ENCODE assay signal across 12 mouse cellular contexts in the genomic region with DNA sequence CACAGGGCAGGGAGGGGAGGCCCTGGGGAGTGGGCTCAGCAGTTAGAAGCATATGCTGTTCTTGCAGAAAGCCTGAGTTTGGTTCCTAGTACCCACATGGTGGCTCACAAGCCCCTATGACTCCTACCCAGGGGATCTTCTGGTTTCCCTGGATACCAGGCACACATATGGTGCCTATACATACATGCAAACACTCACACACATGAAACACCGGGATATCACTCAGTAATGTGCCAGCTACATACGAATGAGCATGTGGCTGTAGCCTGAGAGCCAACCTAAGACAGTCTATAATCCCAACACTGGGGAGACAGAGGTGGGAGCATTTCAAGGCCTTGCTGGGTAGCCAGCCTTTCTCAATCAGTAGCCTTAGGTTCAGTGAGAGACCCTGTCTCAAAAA. TPM values are rescaled to one million over a fixed set of nuclear protein-coding genes. Genes with fewer than 3 reads are reported as not detected.
DNase-seq lines count a peak whose midpoint lies in the region; ATAC-seq and TF ChIP-seq lines count a peak whose summit lies in the region.
"Had no signal": no experiment of that assay in that cellular context is flagged by ENCODE, and none has a peak within 500 bp of the region (broad histone marks: within the 10 kb centered on the region; RNA-seq: fewer than 3 reads in every experiment).

No protein-coding gene starts in this region.

- peak overlapping the region; percentile 39; the same call in 1 of the 2 replicates for H3K27ac ChIP-seq in midbrain, embryonic 12.5 days (replicated peaks)
- no peak overlapping the region for H3K27ac ChIP-seq in midbrain, embryonic 11.5 days (ENCODE audit: low read depth, low read length)
- peak overlapping the region; percentile 66; the same call in 1 of the 2 replicates for H3K27ac ChIP-seq in forebrain, embryonic 14.5 days (ENCODE audit: low read depth, low read length)
- peak overlapping the region; percentile 82; the same call in 1 of the 2 replicates for H3K27ac ChIP-seq in hindbrain, postnatal 0 days
- H3K27ac ChIP-seq in neural tube, embryonic 12.5 days, result 0 out of 2 replicates have a peak overlapping the region, but pooled peaks have one; percentile 43
- H3K27ac ChIP-seq in thymus, adult 2 months (ENCODE audit: control insufficient read depth, insufficient read depth, low read length), result no peak overlapping the region
- H3K27ac ChIP-seq: lung, embryonic 15.5 days had no signal

- H3K4me2 ChIP-seq in midbrain, embryonic 12.5 days (replicated peaks), result no peak overlapping the region
- no peak overlapping the region for H3K4me2 ChIP-seq in midbrain, embryonic 11.5 days
- H3K4me2 ChIP-seq in forebrain, embryonic 14.5 days (ENCODE audit: low read length), result no peak overlapping the region
- peak overlapping the region; percentile 51; the same call in 1 of the 2 replicates for H3K4me2 ChIP-seq in hindbrain, postnatal 0 days (ENCODE audit: low read depth, low read length)
- H3K4me2 ChIP-seq in neural tube, embryonic 12.5 days (replicated peaks), result peak overlapping the region; percentile 54

- TF ChIP-seq CTCF in hindbrain, postnatal 0 days (IDR thresholded peaks at IDR 0.05; ENCODE audit: low read depth), result no peak
- TF ChIP-seq CTCF in thymus, adult 2 months (IDR thresholded peaks at IDR 0.05; ENCODE audit: borderline replicate concordance, control insufficient read depth, extremely low read depth, insufficient read depth, low read length, poor library complexity), result no peak

- H3K9me3 ChIP-seq in midbrain, embryonic 12.5 days, result no peaks in the 10 kb centered on the region
- no peaks in the 10 kb centered on the region for H3K9me3 ChIP-seq in midbrain, embryonic 11.5 days (ENCODE audit: control insufficient read depth, low read length)
- H3K9me3 ChIP-seq in forebrain, embryonic 14.5 days (replicated peaks; ENCODE audit: control insufficient read depth, low read length), result no peaks in the 10 kb centered on the region
- no peaks in the 10 kb centered on the region for H3K9me3 ChIP-seq in hindbrain, postnatal 0 days (ENCODE audit: low read length)
- H3K9me3 ChIP-seq in neural tube, embryonic 12.5 days, result no peaks in the 10 kb centered on the region
- H3K9me3 ChIP-seq: lung, embryonic 15.5 days had no signal

- H3K9ac ChIP-seq in midbrain, embryonic 12.5 days (replicated peaks), result no peak overlapping the region
- H3K9ac ChIP-seq in midbrain, embryonic 11.5 days (ENCODE audit: low read length), result no peak overlapping the region
- no peak overlapping the region for H3K9ac ChIP-seq in forebrain, embryonic 14.5 days (ENCODE audit: low read length)
- H3K9ac ChIP-seq in hindbrain, postnatal 0 days (replicated peaks; ENCODE audit: low read length), result no peak overlapping the region
- no peak overlapping the region for H3K9ac ChIP-seq in neural tube, embryonic 12.5 days
- H3K9ac ChIP-seq: lung, embryonic 15.5 days had no signal

- WGBS in midbrain, embryonic 12.5 days, result 82% methylated on average over 2 of the region's 2 CpGs
- WGBS in midbrain, embryonic 11.5 days, result 79% methylated on average over 2 of the region's 2 CpGs
- WGBS in forebrain, embryonic 14.5 days, result 67% methylated on average over 2 of the region's 2 CpGs
- WGBS in hindbrain, postnatal 0 days, result 69% methylated on average over 2 of the region's 2 CpGs
- WGBS in neural tube, embryonic 12.5 days, result 66% methylated on average over 2 of the region's 2 CpGs
- 98% methylated on average over 2 of the region's 2 CpGs for WGBS in thymus, adult 2 months

- ATAC-seq in midbrain, embryonic 12.5 days (ENCODE audit: low FRiP score, low read depth), result no peak; the same call in none of the 2 replicates
- ATAC-seq in midbrain, embryonic 11.5 days (ENCODE audit: low FRiP score), result no peak
- no peak for ATAC-seq in forebrain, embryonic 14.5 days
- ATAC-seq in hindbrain, postnatal 0 days, result no peak
- ATAC-seq in neural tube, embryonic 12.5 days (ENCODE audit: low FRiP score, low read depth), result no peak; the same call in 1 of the 2 replicates
- ATAC-seq: Patski had no signal

- no peak for TF ChIP-seq POLR2A in thymus, adult 2 months (IDR thresholded peaks at IDR 0.05; ENCODE audit: control insufficient read depth, extremely low read depth, insufficient read depth, low read length, poor library complexity)

- no peak for DNase-seq in midbrain, embryonic 11.5 days (ENCODE audit: low spot score, missing footprints)
- peak; percentile 44 for DNase-seq in forebrain, embryonic 14.5 days (ENCODE audit: low spot score)
- no peak for DNase-seq in hindbrain, postnatal 0 days (ENCODE audit: low spot score)
- no peak for DNase-seq in heart, adult 11 months
- DNase-seq in kidney, postnatal 14 days, result no peak
- no peak for DNase-seq in thymus, adult 2 months

- H3K4me1 ChIP-seq in midbrain, embryonic 12.5 days, result no peaks in the 10 kb centered on the region; the same call in 1 of the 2 replicates
- peaks cover 4% of the 10 kb centered on the region; the same call in 1 of the 2 replicates for H3K4me1 ChIP-seq in midbrain, embryonic 11.5 days (ENCODE audit: control insufficient read depth, insufficient read depth, low read length)
- H3K4me1 ChIP-seq in forebrain, embryonic 14.5 days (ENCODE audit: control insufficient read depth, insufficient read depth, low read length), result peaks cover 10% of the 10 kb centered on the region
- H3K4me1 ChIP-seq in hindbrain, postnatal 0 days (ENCODE audit: insufficient read depth, low read length), result peaks cover 7% of the 10 kb centered on the region
- H3K4me1 ChIP-seq in neural tube, embryonic 12.5 days, result peaks cover 13% of the 10 kb centered on the region
- H3K4me1 ChIP-seq in thymus, adult 2 months (replicated peaks; ENCODE audit: control insufficient read depth, insufficient read depth, low read length), result no peaks in the 10 kb centered on the region
- H3K4me1 ChIP-seq: lung, embryonic 15.5 days had no signal

- no peaks in the 10 kb centered on the region for H3K36me3 ChIP-seq in midbrain, embryonic 12.5 days
- H3K36me3 ChIP-seq in midbrain, embryonic 11.5 days (ENCODE audit: control insufficient read depth, insufficient read depth, low read length), result no peaks in the 10 kb centered on the region
- no peaks in the 10 kb centered on the region for H3K36me3 ChIP-seq in forebrain, embryonic 14.5 days (ENCODE audit: control insufficient read depth, insufficient read depth, low read length)
- H3K36me3 ChIP-seq in hindbrain, postnatal 0 days (ENCODE audit: insufficient read depth, low read length), result no peaks in the 10 kb centered on the region
- no peaks in the 10 kb centered on the region for H3K36me3 ChIP-seq in neural tube, embryonic 12.5 days
- no peaks in the 10 kb centered on the region for H3K36me3 ChIP-seq in thymus, adult 2 months (ENCODE audit: control insufficient read depth, insufficient read depth, low read length)
- H3K36me3 ChIP-seq: lung, embryonic 15.5 days had no signal

- no peak overlapping the region for H3K4me3 ChIP-seq in midbrain, embryonic 12.5 days
- no peak overlapping the region for H3K4me3 ChIP-seq in midbrain, embryonic 11.5 days (ENCODE audit: low read depth, low read length)
- no peak overlapping the region for H3K4me3 ChIP-seq in forebrain, embryonic 14.5 days (ENCODE audit: low read depth, low read length)
- no peak overlapping the region for H3K4me3 ChIP-seq in hindbrain, postnatal 0 days (ENCODE audit: low read length)
- H3K4me3 ChIP-seq in neural tube, embryonic 12.5 days, result no peak overlapping the region
- no peak overlapping the region for H3K4me3 ChIP-seq in thymus, adult 2 months (ENCODE audit: control insufficient read depth, insufficient read depth, low read length)
- H3K4me3 ChIP-seq: lung, embryonic 15.5 days had no signal

- H3K27me3 ChIP-seq in midbrain, embryonic 12.5 days, result no peaks in the 10 kb centered on the region
- no peaks in the 10 kb centered on the region for H3K27me3 ChIP-seq in midbrain, embryonic 11.5 days (ENCODE audit: control insufficient read depth, insufficient read depth, low read length)
- no peaks in the 10 kb centered on the region for H3K27me3 ChIP-seq in forebrain, embryonic 14.5 days (replicated peaks; ENCODE audit: control insufficient read depth, insufficient read depth, low read length)
- H3K27me3 ChIP-seq in hindbrain, postnatal 0 days (ENCODE audit: insufficient read depth, low read length), result no peaks in the 10 kb centered on the region
- no peaks in the 10 kb centered on the region for H3K27me3 ChIP-seq in neural tube, embryonic 12.5 days (replicated peaks)
- H3K27me3 ChIP-seq in thymus, adult 2 months (ENCODE audit: control insufficient read depth, insufficient read depth, low read length), result no peaks in the 10 kb centered on the region
- H3K27me3 ChIP-seq: lung, embryonic 15.5 days; Patski had no signal

RNA-seq across cellular contexts. Expression of a gene that starts 28.1 kb away (rescaled TPM):
- 1.4 and 2.0 TPM in 2 replicates for polyA plus RNA-seq in midbrain, embryonic 12.5 days (2016; fragmentation: Nextera tagmentation; extraction: Ambion mirVana)
- 1.7 and 2.2 TPM in 2 replicates for polyA plus RNA-seq in midbrain, embryonic 11.5 days (2014; fragmentation: Nextera tagmentation; extraction: Ambion mirVana)
- 10.5 and 11.0 TPM in 2 replicates for polyA plus RNA-seq in forebrain, embryonic 14.5 days (2014; fragmentation: Nextera tagmentation; extraction: Ambion mirVana)
- 22.4 and 25.7 TPM in 2 replicates for total RNA-seq in hindbrain, postnatal 0 days (2014; rRNA removed)
- polyA plus RNA-seq in hindbrain, postnatal 0 days (2015; fragmentation: Nextera tagmentation; extraction: Ambion mirVana), result 8.1 and 8.5 TPM in 2 replicates
- 1.5 and 2.0 TPM in 2 replicates for polyA plus RNA-seq in neural tube, embryonic 12.5 days (2016; fragmentation: Nextera tagmentation; extraction: Ambion mirVana)
- 0.09 and 0.19 TPM in 2 replicates for polyA plus RNA-seq in thymus, adult 2 months (2012; rRNA removed)
- total RNA-seq: adrenal gland, adult 18-20 months; heart, postnatal 36 days had no signal
- polyA plus RNA-seq: lung, embryonic 15.5 days; Patski had no signal

Comparison
In these comparisons a context has a peak if more than half of its experiments do, and no peak if none do; other contexts are left out.
1. H3K27ac ChIP-seq: peak in midbrain, embryonic 12.5 days (single experiment), forebrain, embryonic 14.5 days (single experiment), hindbrain, postnatal 0 days (single experiment) and neural tube, embryonic 12.5 days (single experiment); none in midbrain, embryonic 11.5 days (single experiment) and thymus, adult 2 months (single experiment).
2. H3K4me2 ChIP-seq: peak in hindbrain, postnatal 0 days (single experiment) and neural tube, embryonic 12.5 days (single experiment); none in midbrain, embryonic 12.5 days (single experiment), midbrain, embryonic 11.5 days (single experiment) and forebrain, embryonic 14.5 days (single experiment).